Mouse (Mus musculus): ENCODE results near the gene Gm7138. TPM values are rescaled to one million over a fixed set of nuclear protein-coding genes. Genes with fewer than 3 reads are reported as not detected.
"Not testable (repeated sequence)": the region's sequence is repeated elsewhere in the genome, so short reads cannot be mapped to it uniquely, and the experiment has no call there.

The Gm7138 gene
- polyA plus RNA-seq (2015; fragmentation: Nextera tagmentation; extraction: Ambion mirVana) = not detected in 2 replicates

GRCm38 (mm10) chr10:77776844-77777243 is at the start of gene Gm7138:
Gm7138 (minus strand) TSS chr10:77776944.
- not testable (repeated sequence) for ATAC-seq (ENCODE audit: insufficient read depth); H3K36me3 ChIP-seq (replicated peaks); H3K4me3 ChIP-seq (replicated peaks); H3K27ac ChIP-seq (replicated peaks); H3K4me1 ChIP-seq (replicated peaks); H3K27me3 ChIP-seq; H3K9me3 ChIP-seq (replicated peaks); H3K4me2 ChIP-seq; H3K9ac ChIP-seq
- WGBS (ENCODE audit: insufficient replicate concordance) = 48% methylated on average over 1 of the region's 1 CpGs

- 46% methylated on average over 4 of the region's 4 CpGs for whole genome bisulfite sequencing (ENCODE audit: insufficient replicate concordance)
- Histone ChIP-seq H3K36me3 (replicated peaks) (no peaks in the 10 kb centered on the region), H3K27me3 (no peaks in the 10 kb centered on the region), H3K4me2 (no peak overlapping the region), H3K4me3 (replicated peaks) (no peak overlapping the region), H3K4me1 (replicated peaks) (no peaks in the 10 kb centered on the region), H3K27ac (replicated peaks) (no peak overlapping the region), H3K9me3 (replicated peaks) (no peaks in the 10 kb centered on the region), H3K9ac (no peak overlapping the region)
- no peak for ATAC-seq (ENCODE audit: insufficient read depth)
These were observed 42.5 kb upstream of the Gm7138 start for GRCm38 (mm10) chr10:77819203-77819602.

- no peak overlapping the region for H3K27ac ChIP-seq (replicated peaks)
- no peak overlapping the region for H3K4me3 ChIP-seq (replicated peaks)
- no peaks in the 10 kb centered on the region for H3K27me3 ChIP-seq
- H3K9me3 ChIP-seq (replicated peaks) = no peaks in the 10 kb centered on the region
- no peaks in the 10 kb centered on the region for H3K4me1 ChIP-seq (replicated peaks)
- H3K9ac ChIP-seq = no peak overlapping the region
- H3K4me2 ChIP-seq = no peak overlapping the region
- 80% methylated on average over 4 of the region's 4 CpGs for WGBS (ENCODE audit: insufficient replicate concordance)
- H3K36me3 ChIP-seq (replicated peaks) = no peaks in the 10 kb centered on the region
- no peak for ATAC-seq (ENCODE audit: insufficient read depth)
These were observed 41.8 kb upstream of the Gm7138 start for GRCm38 (mm10) chr10:77818523-77818922.

- no peak overlapping the region for H3K9ac ChIP-seq
- H3K4me3 ChIP-seq (replicated peaks) = no peak overlapping the region
- H3K9me3 ChIP-seq (replicated peaks) = no peaks in the 10 kb centered on the region
- H3K4me1 ChIP-seq (replicated peaks) = no peaks in the 10 kb centered on the region
- ATAC-seq (ENCODE audit: insufficient read depth) = no peak
- WGBS (ENCODE audit: insufficient replicate concordance) = 25% methylated on average over 5 of the region's 5 CpGs
- no peaks in the 10 kb centered on the region for H3K27me3 ChIP-seq
- no peaks in the 10 kb centered on the region for H3K36me3 ChIP-seq (replicated peaks)
- H3K4me2 ChIP-seq = no peak overlapping the region
- H3K27ac ChIP-seq (replicated peaks) = no peak overlapping the region
These were observed 38.8 kb upstream of the Gm7138 start for GRCm38 (mm10) chr10:77815514-77815913.

GRCm38 (mm10) chr10:77814382-77814781 is 37.6 kb upstream of the Gm7138 start, which contains the start of gene Gm2696:
Gm2696 (plus strand) TSS chr10:77814682.
- H3K27ac ChIP-seq (replicated peaks) = no peak within 1 kb of the TSS
- no peak within 1 kb of the TSS for H3K4me2 ChIP-seq
- ATAC-seq (ENCODE audit: insufficient read depth) = no peak
- no peaks in the 10 kb centered on the region for H3K36me3 ChIP-seq (replicated peaks)
- no peaks in the 10 kb centered on the region for H3K4me1 ChIP-seq (replicated peaks)
- no peak within 1 kb of the TSS for H3K9ac ChIP-seq
- no peaks in the 10 kb centered on the region for H3K27me3 ChIP-seq
- no peak within 1 kb of the TSS for H3K4me3 ChIP-seq (replicated peaks)
- 39% methylated on average over 4 of the region's 4 CpGs for WGBS (ENCODE audit: insufficient replicate concordance)
- H3K9me3 ChIP-seq (replicated peaks) = no peaks in the 10 kb centered on the region

- H3K9ac ChIP-seq = no peak within 1 kb of the TSS
- H3K27me3 ChIP-seq = no peaks in the 10 kb centered on the region
- WGBS (ENCODE audit: insufficient replicate concordance) = 51% methylated on average over 5 of the region's 5 CpGs
- H3K4me1 ChIP-seq (replicated peaks) = no peaks in the 10 kb centered on the region
- no peak within 1 kb of the TSS for H3K4me2 ChIP-seq
- no peak for ATAC-seq (ENCODE audit: insufficient read depth)
- no peak within 1 kb of the TSS for H3K4me3 ChIP-seq (replicated peaks)
- no peaks in the 10 kb centered on the region for H3K36me3 ChIP-seq (replicated peaks)
- H3K9me3 ChIP-seq (replicated peaks) = no peaks in the 10 kb centered on the region
- H3K27ac ChIP-seq (replicated peaks) = no peak within 1 kb of the TSS
These were observed 35.0 kb upstream of the Gm7138 start, which contains the start of gene Gm9507 for GRCm38 (mm10) chr10:77811743-77812142. Gm9507 (minus strand) TSS chr10:77811843.

GRCm38 (mm10) chr10:77804095-77804494 is 27.4 kb upstream of the Gm7138 start:
- H3K4me3 ChIP-seq (replicated peaks) = no peak overlapping the region
- H3K9ac ChIP-seq = no peak overlapping the region
- no peak overlapping the region for H3K4me2 ChIP-seq
- no peaks in the 10 kb centered on the region for H3K36me3 ChIP-seq (replicated peaks)
- 34% methylated on average over 3 of the region's 3 CpGs for WGBS (ENCODE audit: insufficient replicate concordance)
- no peak for ATAC-seq (ENCODE audit: insufficient read depth)
- H3K27me3 ChIP-seq = no peaks in the 10 kb centered on the region
- H3K4me1 ChIP-seq (replicated peaks) = no peaks in the 10 kb centered on the region
- no peak overlapping the region for H3K27ac ChIP-seq (replicated peaks)
- no peaks in the 10 kb centered on the region for H3K9me3 ChIP-seq (replicated peaks)

GRCm38 (mm10) chr10:77798921-77799508 is 22.3 kb upstream of the Gm7138 start, which contains the start of gene Gm19668:
Gm19668 (minus strand) TSS chr10:77799133.
- no peak within 1 kb of the TSS for H3K4me2 ChIP-seq
- no peak within 1 kb of the TSS for H3K4me3 ChIP-seq (replicated peaks)
- ATAC-seq (ENCODE audit: insufficient read depth) = no peak
- H3K9ac ChIP-seq = no peak within 1 kb of the TSS
- H3K9me3 ChIP-seq (replicated peaks) = no peaks in the 10 kb centered on the region
- no peak within 1 kb of the TSS for H3K27ac ChIP-seq (replicated peaks)
- no peaks in the 10 kb centered on the region for H3K4me1 ChIP-seq (replicated peaks)
- no peaks in the 10 kb centered on the region for H3K36me3 ChIP-seq (replicated peaks)
- WGBS (ENCODE audit: insufficient replicate concordance) = 41% methylated on average over 8 of the region's 8 CpGs
- H3K27me3 ChIP-seq = no peaks in the 10 kb centered on the region

- H3K4me1 ChIP-seq (replicated peaks); H3K9ac ChIP-seq; H3K4me3 ChIP-seq (replicated peaks); H3K27ac ChIP-seq (replicated peaks); H3K36me3 ChIP-seq (replicated peaks); H3K4me2 ChIP-seq; H3K9me3 ChIP-seq (replicated peaks); H3K27me3 ChIP-seq; ATAC-seq (ENCODE audit: insufficient read depth): not testable (repeated sequence)
- 43% methylated on average over 3 of the region's 3 CpGs for WGBS (ENCODE audit: insufficient replicate concordance)
These were observed 21.6 kb upstream of the Gm7138 start for GRCm38 (mm10) chr10:77798164-77798920.

GRCm38 (mm10) chr10:77797677-77798076 is 20.9 kb upstream of the Gm7138 start:
- no peak overlapping the region for H3K9ac ChIP-seq

GRCm38 (mm10) chr10:77794976-77795375 is 18.2 kb upstream of the Gm7138 start, which contains the start of gene Gm9639:
Gm9639 (minus strand) TSS chr10:77795076.
- Histone ChIP-seq H3K36me3 (replicated peaks) (no peaks in the 10 kb centered on the region), H3K4me1 (replicated peaks) (no peaks in the 10 kb centered on the region), H3K27ac (replicated peaks) (no peak within 1 kb of the TSS), H3K9me3 (replicated peaks) (no peaks in the 10 kb centered on the region), H3K9ac (no peak within 1 kb of the TSS), H3K27me3 (no peaks in the 10 kb centered on the region), H3K4me2 (no peak within 1 kb of the TSS), H3K4me3 (replicated peaks) (no peak within 1 kb of the TSS)
- WGBS (ENCODE audit: insufficient replicate concordance) = 23% methylated on average over 2 of the region's 2 CpGs
- ATAC-seq (ENCODE audit: insufficient read depth) = no peak

More at GRCm38 (mm10) chr10:77797677-77798076, 20.9 kb upstream of the Gm7138 start:
- H3K4me3 ChIP-seq (replicated peaks) = no peak overlapping the region
- no peaks in the 10 kb centered on the region for H3K36me3 ChIP-seq (replicated peaks)
- ATAC-seq (ENCODE audit: insufficient read depth) = no peak
- no peaks in the 10 kb centered on the region for H3K4me1 ChIP-seq (replicated peaks)
- no peak overlapping the region for H3K4me2 ChIP-seq
- H3K9me3 ChIP-seq (replicated peaks) = no peaks in the 10 kb centered on the region
- 33% methylated on average over 3 of the region's 3 CpGs for WGBS (ENCODE audit: insufficient replicate concordance)
- no peak overlapping the region for H3K27ac ChIP-seq (replicated peaks)
- H3K27me3 ChIP-seq = no peaks in the 10 kb centered on the region
